Mouse (Mus musculus): ENCODE measurements at regions not wholly inside any gene's neighbourhood (a gene's known extent, or its start where the extent isn't known, plus 50 kb on each side); places are given as distances from the start of the nearest gene placed in this dataset.

- TF ChIP-seq CTCF (IDR thresholded peaks at IDR 0.05; ENCODE audit: low read depth, low read length) (no peak), POLR2A (IDR thresholded peaks at IDR 0.05; ENCODE audit: insufficient read depth, low read length) (no peak), EP300 (IDR thresholded peaks at IDR 0.05; ENCODE audit: insufficient read depth, low read depth, low read length) (no peak)
These were observed 289.8 kb upstream of the Btbd3 start for GRCm38 (mm10) chr2:137966460-137967076.
